Mouse (Mus musculus): ENCODE data around the gene Slc22a17.

Gene Slc22a17

DNA sequence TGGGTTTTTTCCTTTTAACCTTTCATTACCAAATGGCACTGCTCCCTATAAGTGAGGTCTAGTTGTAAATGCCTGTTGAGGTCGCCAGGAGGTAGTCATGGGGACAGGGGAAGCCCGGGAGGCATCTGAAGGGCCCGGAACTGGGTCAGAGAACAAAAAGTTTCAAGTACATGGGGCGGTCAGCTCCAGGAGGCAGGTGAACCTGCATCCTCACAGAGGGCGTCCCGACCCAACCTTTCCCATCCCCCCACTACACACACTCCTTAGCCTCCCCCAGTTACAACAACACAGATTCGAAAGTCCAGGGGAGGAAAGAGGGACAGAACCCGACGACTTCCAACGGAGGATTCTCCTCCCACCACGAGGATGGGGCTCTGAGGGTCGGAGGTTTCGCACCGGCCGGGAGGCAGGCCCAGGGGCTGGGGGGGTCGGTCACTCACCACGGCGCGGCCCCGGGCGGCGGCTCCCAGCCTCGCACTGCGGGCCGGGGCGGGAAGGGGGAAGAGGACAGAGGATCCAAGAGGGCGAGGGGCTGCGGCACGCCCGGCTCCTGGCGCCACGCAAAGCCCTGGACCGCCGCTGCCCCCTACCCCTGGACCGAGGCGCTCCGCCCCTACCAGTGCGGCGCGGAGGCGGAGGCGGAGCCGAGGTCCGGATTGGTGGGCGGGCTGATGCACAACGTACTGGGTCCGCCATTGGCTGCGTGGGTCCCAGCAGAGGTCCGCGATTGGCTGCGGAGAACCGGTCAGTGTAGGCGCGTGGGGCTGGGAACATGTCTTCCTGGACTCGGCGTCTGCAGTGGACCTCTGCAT lies 49.2 kb downstream of the Slc22a17 start:
- peak; percentile 89 for DNase-seq (ENCODE audit: low read depth, low spot score)

DNA sequence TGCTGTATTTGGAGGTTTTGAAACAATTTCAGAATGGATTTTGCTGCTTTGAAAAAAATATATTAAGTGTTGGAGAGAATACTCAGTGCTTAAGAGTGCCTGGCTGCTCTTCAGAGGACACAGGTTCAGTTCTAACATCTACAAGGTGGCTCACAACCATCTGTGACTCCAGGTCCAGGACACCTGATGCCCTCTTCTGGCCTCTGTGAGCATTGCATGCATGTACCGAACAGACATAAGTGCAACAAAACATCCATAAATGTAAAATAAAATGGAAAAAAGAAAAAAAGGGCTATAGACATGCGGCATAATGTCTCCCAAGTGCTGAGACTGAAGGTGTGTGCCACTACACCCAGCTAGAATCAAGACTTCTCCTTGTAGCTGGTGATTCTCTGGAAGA lies 52.4 kb downstream of the Slc22a17 start:
- peak; percentile 81 for DNase-seq (ENCODE audit: low read depth, low spot score)

DNA sequence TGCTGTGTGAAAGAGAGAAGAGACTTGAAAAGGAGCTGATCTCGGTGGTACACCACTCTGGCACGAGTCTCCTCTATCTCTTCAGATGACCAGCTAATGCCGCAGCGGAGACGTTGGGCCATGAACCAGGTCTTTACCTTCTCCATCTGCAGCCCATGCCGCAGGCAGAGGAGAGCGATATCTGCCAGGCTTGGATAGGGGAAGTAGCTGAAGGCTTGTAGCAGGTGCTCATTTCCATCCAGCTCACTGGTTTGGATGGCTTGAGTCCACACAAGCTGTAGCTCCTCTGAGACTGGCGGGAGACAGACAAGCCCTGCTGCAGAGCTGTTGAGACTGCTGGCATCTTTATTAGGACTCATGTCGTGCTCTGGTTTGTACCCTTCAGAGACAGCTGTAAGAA lies 55.0 kb downstream of the Slc22a17 start:
- no peak for DNase-seq (ENCODE audit: low read depth, low spot score)

DNA sequence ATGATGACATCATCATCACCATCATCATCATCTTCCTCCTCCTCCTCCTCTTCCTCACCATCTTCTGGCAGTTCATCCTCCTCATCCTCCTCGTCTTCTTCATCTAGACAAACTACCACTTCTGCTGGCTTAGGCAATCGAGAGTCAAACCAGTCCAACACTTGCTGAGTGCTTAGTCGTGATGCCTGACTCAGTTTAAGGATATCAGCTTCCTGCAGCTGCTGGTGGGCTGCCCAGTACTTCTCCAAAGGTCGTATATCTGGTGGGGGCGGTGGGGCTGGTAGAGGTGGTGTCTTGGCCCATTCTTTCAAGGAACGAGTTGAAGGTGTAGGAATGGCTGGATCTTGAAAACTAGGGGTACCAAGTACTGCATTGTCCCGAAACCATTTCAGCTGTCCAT lies 56.2 kb downstream of the Slc22a17 start:
- no peak for DNase-seq (ENCODE audit: low read depth, low spot score)
